Mouse (Mus musculus) colon, adult 2 months (tissue): ENCODE data around the gene Riox1. TPM values are rescaled to one million over a fixed set of nuclear protein-coding genes. Genes with fewer than 3 reads are reported as not detected.

Experiments
- polyA plus RNA-seq: library from polyadenylated mRNA; depleted of rRNA; stranded (reverse); fragments of >200 nt; gene quantifications from 2 replicates; pipeline ENCODE4 v1.2.3, GENCODE M21; 2012; rRNA removed

Riox1 gene
- 21.1 TPM in 2 replicates for polyA plus RNA-seq

GRCm38 (mm10) chr12:83950493-83950839, at the start of gene Riox1:
TSS of gene Riox1 (plus strand) at chr12:83950608.

GRCm38 (mm10) chr12:83921535-83922381, 28.6 kb upstream of the Riox1 start, which contains the start of gene Numb:
TSS of gene Numb (minus strand) at chr12:83921934.

GRCm38 (mm10) chr12:83984752-83985151, 34.3 kb downstream of the Riox1 start, which contains the start of gene Heatr4:
TSS of gene Heatr4 (minus strand) at chr12:83984852.

DNA sequence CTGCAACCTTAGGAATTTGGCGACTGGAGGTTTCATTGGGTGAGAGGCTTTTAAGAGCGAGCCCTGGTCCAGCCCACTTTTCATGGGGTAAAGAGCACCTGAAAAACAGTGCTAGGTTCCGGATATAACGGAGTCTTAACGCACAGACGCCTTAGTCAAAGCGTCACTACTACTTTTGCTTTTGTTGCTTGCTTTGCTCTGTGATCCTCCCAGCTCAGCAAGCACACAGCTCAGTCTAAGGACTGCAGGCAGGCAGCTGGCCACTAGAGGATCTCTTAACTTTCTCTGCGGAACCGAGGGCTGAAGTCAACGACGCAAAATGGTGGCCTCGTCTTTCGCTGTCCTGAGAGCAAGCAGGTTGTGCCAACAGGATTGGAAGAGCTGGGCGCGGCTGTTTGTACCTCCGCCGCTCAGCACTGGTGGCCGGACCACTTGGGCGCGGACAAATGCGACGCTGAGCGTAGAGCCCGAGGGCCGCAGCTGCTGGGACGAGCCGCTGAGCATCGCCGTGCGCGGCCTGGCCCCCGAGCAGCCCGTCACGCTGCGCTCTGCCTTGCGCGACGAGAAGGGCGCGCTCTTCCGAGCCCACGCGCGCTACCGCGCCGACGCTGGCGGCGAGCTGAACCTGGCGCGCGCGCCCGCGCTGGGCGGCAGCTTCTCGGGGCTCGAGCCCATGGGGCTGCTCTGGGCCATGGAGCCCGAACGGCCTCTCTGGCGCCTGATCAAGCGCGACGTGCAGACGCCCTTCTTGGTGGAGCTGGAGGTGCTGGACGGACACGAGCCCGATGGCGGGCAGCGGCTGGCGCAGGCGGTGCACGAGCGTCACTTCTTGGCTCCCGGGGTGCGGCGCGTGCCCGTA, 37.4 kb downstream of the Riox1 start, which contains the start of gene Acot2:
Acot2 (plus strand) TSS at position 279 of the 859 bp plus-strand sequence.

Other genes starting within 250 kb of the Riox1 start
- 6.3 and 7.2 TPM in 2 replicates for gene Papln, start 187.0 kb upstream of the Riox1 start, polyA plus RNA-seq
- 84.9 and 95.6 TPM in 2 replicates for gene Numb, start 28.7 kb upstream of the Riox1 start, polyA plus RNA-seq
- gene Heatr4, start 34.2 kb downstream of the Riox1 start, polyA plus RNA-seq = not detected in 2 replicates
- 10.8 and 10.9 TPM in 2 replicates for gene Acot2, start 37.3 kb downstream of the Riox1 start, polyA plus RNA-seq
- gene Acot1, start 58.9 kb downstream of the Riox1 start, polyA plus RNA-seq = 4.9 and 6.2 TPM in 2 replicates
- 6.1 and 10.8 TPM in 2 replicates for gene Acot4, start 87.8 kb downstream of the Riox1 start, polyA plus RNA-seq
- not detected in 2 replicates for gene Gm49366, start 88.3 kb downstream of the Riox1 start, polyA plus RNA-seq
- gene Acot3, start 101.5 kb downstream of the Riox1 start, polyA plus RNA-seq = not detected in 2 replicates
- 0.30 and 0.39 TPM in 2 replicates for gene Acot5, start 118.7 kb downstream of the Riox1 start, polyA plus RNA-seq
- 3.1 and 3.2 TPM in 2 replicates for gene Acot6, start 150.0 kb downstream of the Riox1 start, polyA plus RNA-seq
- 0.97 and 1.4 TPM in 2 replicates for gene Dnal1, start 163.8 kb downstream of the Riox1 start, polyA plus RNA-seq
- gene Pnma1, start 197.9 kb downstream of the Riox1 start, polyA plus RNA-seq = 0.17 and 0.23 TPM in 2 replicates